Mouse (Mus musculus): ENCODE results near the gene Rpl29.

- TF ChIP-seq MXI1 (IDR thresholded peaks at IDR 0.05; ENCODE audit: low read depth, low read length) (no peak), POLR2A (IDR thresholded peaks at IDR 0.05; ENCODE audit: low read depth, low read length) (no peak)
Observed at GRCm38 (mm10) chr9:106398667-106399311, 30.5 kb upstream of the Rpl29 start.

Measured in CH12.LX (cell line).